Mouse (Mus musculus): ENCODE results near the gene Tmem25. TPM values are rescaled to one million over a fixed set of nuclear protein-coding genes. Genes with fewer than 3 reads are reported as not detected.
A peak's percentile ranks its signal among the peaks of the same experiment; 100 is the strongest.
"Not testable (repeated sequence)": the region's sequence is repeated elsewhere in the genome, so short reads cannot be mapped to it uniquely, and the experiment has no call there.

The Tmem25 gene
- polyA plus RNA-seq, 1 experiment from 2014 or later, result 0.80 TPM

DNA sequence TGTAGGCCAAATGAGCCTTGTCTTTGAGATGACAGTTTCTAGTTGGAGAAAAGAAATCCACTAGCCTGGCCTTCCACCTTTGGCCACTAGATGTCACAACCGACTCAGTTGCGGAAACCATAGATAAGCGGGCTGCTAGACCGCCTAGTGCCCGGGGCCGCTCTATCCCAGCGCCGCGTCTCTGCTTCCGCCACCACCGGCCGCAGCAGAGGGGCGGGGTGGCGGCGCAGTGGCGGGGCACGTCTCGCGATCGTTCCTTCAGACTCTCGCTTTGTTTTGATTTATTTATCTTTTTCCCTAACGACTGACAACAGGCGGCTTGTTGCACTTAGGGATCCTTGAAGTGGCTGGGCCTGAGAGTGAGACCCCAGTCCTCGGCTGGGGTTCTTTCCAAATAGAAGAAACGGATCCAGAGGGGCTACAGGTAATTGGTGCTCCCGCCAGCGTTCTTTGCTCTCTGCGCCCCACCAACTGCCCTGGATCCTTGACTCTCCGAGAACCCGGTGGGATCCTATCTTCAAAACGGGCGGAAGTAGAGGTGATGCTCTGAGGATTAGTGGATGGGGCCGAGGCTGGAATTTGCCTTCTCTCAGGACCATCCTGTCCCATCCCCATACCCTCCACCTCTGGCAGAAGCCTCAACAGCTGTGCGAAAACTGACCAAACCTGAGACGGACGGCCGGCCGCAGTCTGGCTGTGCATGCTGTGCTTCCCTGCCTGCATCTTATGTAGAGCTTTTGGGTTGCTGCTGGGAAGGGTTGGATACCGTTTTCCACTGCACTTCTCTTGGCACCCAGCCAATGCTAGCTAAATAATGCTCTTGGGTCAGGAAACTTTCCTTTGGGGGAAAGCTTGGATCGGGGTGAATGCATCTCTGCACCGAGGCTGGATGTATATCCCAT is 26.1 kb downstream of the Tmem25 start:
- peaks cover 5% of the 10 kb centered on the region; the same call in 1 of the 2 replicates for H3K4me1 ChIP-seq (ENCODE audit: insufficient read depth)
- peak; percentile 98 for DNase-seq
- H3K36me3 ChIP-seq (ENCODE audit: insufficient read depth), result peaks cover 15% of the 10 kb centered on the region; the same call in 1 of the 2 replicates
- no peaks in the 10 kb centered on the region for H3K9me3 ChIP-seq (ENCODE audit: low read depth, low read length)
- peak; percentile 87 for TF ChIP-seq CTCF (IDR thresholded peaks at IDR 0.05; ENCODE audit: low read depth)
- H3K9ac ChIP-seq, result peak overlapping the region; percentile 85
- ATAC-seq (ENCODE audit: insufficient read depth), result peak; percentile 100
- peak overlapping the region; percentile 91 for H3K27ac ChIP-seq (ENCODE audit: low read depth)
- WGBS, result under 1% methylated on average over 41 of the region's 41 CpGs
- no peaks in the 10 kb centered on the region for H3K27me3 ChIP-seq (ENCODE audit: insufficient read depth, low read length)
- H3K4me2 ChIP-seq, result peak overlapping the region; percentile 88
- H3K4me3 ChIP-seq (ENCODE audit: low read depth, low read length), result peak overlapping the region; percentile 76

DNA sequence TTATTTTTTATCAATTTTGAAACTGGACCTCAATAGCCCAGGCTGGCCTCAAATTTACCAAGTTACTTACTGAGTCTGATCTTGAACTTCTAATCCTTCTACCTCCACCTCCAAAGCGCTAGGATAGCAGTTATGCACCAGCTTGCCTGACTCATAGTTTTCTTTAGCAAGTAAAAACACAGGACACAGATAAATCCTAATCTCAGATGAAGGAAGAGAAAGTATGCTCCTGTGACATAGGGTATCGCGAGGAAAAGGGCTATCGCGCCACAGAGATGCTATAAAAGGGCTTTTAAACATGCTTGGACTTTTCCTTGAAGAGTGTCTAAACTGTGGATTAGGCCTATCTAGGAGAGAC is 26.7 kb downstream of the Tmem25 start:
- Histone ChIP-seq H3K9me3 (ENCODE audit: low read depth, low read length) (no peaks in the 10 kb centered on the region), H3K36me3 (ENCODE audit: insufficient read depth) (peaks cover 15% of the 10 kb centered on the region; the same call in 1 of the 2 replicates), H3K4me1 (ENCODE audit: insufficient read depth) (peaks cover 5% of the 10 kb centered on the region; the same call in 1 of the 2 replicates), H3K27me3 (ENCODE audit: insufficient read depth, low read length) (no peaks in the 10 kb centered on the region), H3K27ac (ENCODE audit: low read depth) (no peak overlapping the region), H3K4me3 (ENCODE audit: low read depth, low read length) (peak overlapping the region; percentile 76), H3K4me2 (peak overlapping the region; percentile 88; the same call in 1 of the 2 replicates), H3K9ac (no peak overlapping the region)
- no peak for TF ChIP-seq CTCF (IDR thresholded peaks at IDR 0.05; ENCODE audit: low read depth)
- ATAC-seq (ENCODE audit: insufficient read depth), result no peak
- WGBS, result 22% methylated on average over 5 of the region's 5 CpGs
- DNase-seq, result no peak

DNA sequence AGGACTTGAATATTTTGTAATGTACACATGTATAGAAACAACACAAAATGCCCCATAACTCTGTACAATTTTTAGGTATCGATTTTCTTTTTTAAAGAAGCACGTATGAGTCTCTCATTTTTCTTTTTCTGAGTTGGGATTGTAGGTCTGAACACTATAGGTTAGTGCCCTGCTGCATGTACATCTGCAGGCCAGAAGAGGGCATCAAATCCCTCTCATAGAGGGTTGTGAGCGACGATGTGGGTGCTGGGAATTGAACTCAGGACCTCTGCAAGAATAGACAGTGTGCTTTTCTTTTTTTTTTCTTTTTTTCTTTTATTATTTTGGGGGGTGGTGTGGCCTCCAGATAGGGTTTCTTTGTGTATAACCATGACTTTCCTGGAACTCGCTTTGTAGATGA is 27.7 kb downstream of the Tmem25 start:
- TF ChIP-seq CTCF (IDR thresholded peaks at IDR 0.05; ENCODE audit: low read depth), result 0 out of 2 replicates have a peak, but pooled peaks have one; percentile 4
- WGBS, result 88% methylated on average over 5 of the region's 5 CpGs
- no peak overlapping the region for H3K9ac ChIP-seq

DNA sequence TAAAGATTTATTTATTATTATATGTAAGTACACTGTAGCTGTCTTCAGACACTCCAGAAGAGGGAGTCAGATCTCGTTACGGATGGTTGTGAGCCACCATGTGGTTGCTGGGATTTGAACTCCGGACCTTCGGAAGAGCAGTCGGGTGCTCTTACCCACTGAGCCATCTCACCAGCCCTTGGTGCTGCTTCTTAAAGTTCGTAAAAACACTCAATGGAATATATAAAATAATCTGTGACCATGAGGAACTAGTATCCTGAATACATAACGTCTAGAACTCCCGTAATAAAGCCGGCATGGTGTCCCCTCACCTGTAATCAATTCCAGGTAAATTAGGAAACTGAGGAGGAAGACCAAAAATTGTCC is 31.1 kb downstream of the Tmem25 start:
- H3K9ac ChIP-seq; H3K9me3 ChIP-seq (ENCODE audit: low read depth, low read length); H3K27me3 ChIP-seq (ENCODE audit: insufficient read depth, low read length); H3K36me3 ChIP-seq (ENCODE audit: insufficient read depth); DNase-seq; ATAC-seq (ENCODE audit: insufficient read depth); H3K27ac ChIP-seq (ENCODE audit: low read depth): not testable (repeated sequence)
- H3K4me1 ChIP-seq (ENCODE audit: insufficient read depth), result peaks cover 11% of the 10 kb centered on the region; the same call in 1 of the 2 replicates
- peak overlapping the region; percentile 75 for H3K4me2 ChIP-seq
- 40% methylated on average over 7 of the region's 9 CpGs for WGBS
- peak overlapping the region; percentile 100 for H3K4me3 ChIP-seq (ENCODE audit: low read depth, low read length)

More for the DNA sequence above, 27.7 kb downstream of the Tmem25 start:
- no peaks in the 10 kb centered on the region for H3K27me3 ChIP-seq (ENCODE audit: insufficient read depth, low read length)
- no peak for ATAC-seq (ENCODE audit: insufficient read depth)
- no peak overlapping the region for H3K27ac ChIP-seq (ENCODE audit: low read depth)
- no peak overlapping the region for H3K4me3 ChIP-seq (ENCODE audit: low read depth, low read length)
- no peak for DNase-seq
- H3K36me3 ChIP-seq (ENCODE audit: insufficient read depth), result peaks cover 11% of the 10 kb centered on the region; the same call in 1 of the 2 replicates
- peaks cover 5% of the 10 kb centered on the region; the same call in 1 of the 2 replicates for H3K4me1 ChIP-seq (ENCODE audit: insufficient read depth)
- H3K4me2 ChIP-seq, result no peak overlapping the region
- no peaks in the 10 kb centered on the region for H3K9me3 ChIP-seq (ENCODE audit: low read depth, low read length)

DNA sequence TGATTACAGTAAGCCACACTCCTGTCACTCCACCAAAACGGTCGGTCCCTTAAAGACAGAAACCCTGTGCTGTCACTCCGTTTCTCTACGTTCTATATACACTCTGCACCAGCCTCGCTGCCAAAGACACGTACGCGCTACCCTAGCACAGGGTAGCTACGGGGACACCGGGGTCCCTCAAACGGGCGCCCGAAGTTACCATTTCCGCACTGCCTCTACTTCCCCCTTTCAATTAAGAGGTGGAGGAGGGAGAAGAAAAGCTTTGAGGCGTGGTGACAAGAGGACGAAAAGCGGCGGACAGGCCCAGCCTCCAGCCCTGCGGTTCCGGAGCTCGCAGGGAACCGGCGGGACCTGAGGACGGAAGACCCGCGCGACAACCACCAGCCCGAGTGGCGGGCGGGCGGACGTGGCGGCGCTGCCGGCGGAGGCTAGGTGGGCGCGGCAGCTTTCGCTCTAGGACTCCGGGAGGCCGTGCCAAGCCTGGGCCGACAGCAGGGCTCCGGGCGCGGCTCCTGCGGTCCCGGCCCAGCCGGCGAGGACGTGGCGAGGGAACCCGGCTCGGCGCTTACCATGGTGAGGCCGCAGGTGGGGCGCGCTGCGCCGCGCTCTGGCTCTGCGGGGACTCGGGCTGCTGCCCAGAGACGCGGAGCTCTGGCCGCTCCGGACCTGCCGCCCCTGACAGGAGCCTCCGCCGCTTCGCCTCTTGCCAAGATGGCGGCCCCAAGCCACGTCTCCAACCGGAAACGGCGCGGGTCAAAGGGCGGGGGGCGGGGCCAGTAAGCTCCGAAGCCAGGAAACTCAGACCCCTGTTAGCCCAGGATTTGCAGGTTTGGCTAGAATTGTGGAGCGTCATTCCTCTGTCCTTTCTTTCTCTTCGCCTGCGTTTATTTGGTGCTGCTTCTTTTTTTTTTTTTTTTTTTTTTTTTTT is 31.7 kb downstream of the Tmem25 start, which contains the start of the genes Arcn1 and Ift46:
Gene Arcn1, minus strand, starts transcription at position 745 of the 928 bp plus-strand sequence.
Gene Ift46, plus strand, starts transcription at position 808 of the 928 bp plus-strand sequence.
- H3K9ac ChIP-seq, result peak within 1 kb of the TSS; percentile 99
- H3K4me2 ChIP-seq, result peak within 1 kb of the TSS; percentile 75
- peak within 1 kb of the TSS; percentile 98 for H3K27ac ChIP-seq (ENCODE audit: low read depth)
- no peak for TF ChIP-seq CTCF (IDR thresholded peaks at IDR 0.05; ENCODE audit: low read depth)
- no peaks in the 10 kb centered on the region for H3K27me3 ChIP-seq (ENCODE audit: insufficient read depth, low read length)
- peaks cover 11% of the 10 kb centered on the region; the same call in 1 of the 2 replicates for H3K4me1 ChIP-seq (ENCODE audit: insufficient read depth)
- H3K36me3 ChIP-seq (ENCODE audit: insufficient read depth), result no peaks in the 10 kb centered on the region
- DNase-seq (peak; percentile 89), ATAC-seq (ENCODE audit: insufficient read depth) (peak; percentile 88)
- under 1% methylated on average over 81 of the region's 82 CpGs for WGBS
- H3K4me3 ChIP-seq (ENCODE audit: low read depth, low read length), result peak within 1 kb of the TSS; percentile 100
- H3K9me3 ChIP-seq (ENCODE audit: low read depth, low read length), result no peaks in the 10 kb centered on the region

DNA sequence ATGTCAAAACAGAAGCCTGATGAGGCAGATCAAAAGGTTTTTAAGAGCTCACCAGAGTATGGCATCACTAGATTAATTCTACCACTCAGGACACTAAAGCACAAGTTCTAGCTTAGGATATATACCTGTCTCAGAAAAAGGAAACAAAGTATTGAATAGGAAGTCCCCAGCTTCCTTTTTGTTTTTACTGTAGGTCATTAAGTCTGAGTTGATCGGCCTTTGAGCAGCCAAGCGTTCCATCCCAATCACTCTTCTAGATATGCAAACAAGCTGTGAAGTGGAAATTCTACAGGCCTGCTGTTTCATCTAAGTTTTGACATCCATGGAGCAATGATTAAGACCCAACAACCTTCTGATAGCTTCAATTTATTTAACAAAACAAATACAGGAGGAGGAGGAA is 38.2 kb downstream of the Tmem25 start:
- no peaks in the 10 kb centered on the region for H3K27me3 ChIP-seq (ENCODE audit: insufficient read depth, low read length)
- H3K4me2 ChIP-seq, result no peak overlapping the region
- H3K4me3 ChIP-seq (ENCODE audit: low read depth, low read length), result no peak overlapping the region
- ATAC-seq (ENCODE audit: insufficient read depth) (no peak), DNase-seq (no peak)
- no peaks in the 10 kb centered on the region for H3K9me3 ChIP-seq (ENCODE audit: low read depth, low read length)
- no peak for TF ChIP-seq CTCF (IDR thresholded peaks at IDR 0.05; ENCODE audit: low read depth)
- no peak overlapping the region for H3K27ac ChIP-seq (ENCODE audit: low read depth)
- peaks cover 10% of the 10 kb centered on the region; the same call in 1 of the 2 replicates for H3K4me1 ChIP-seq (ENCODE audit: insufficient read depth)
- no peak overlapping the region for H3K9ac ChIP-seq
- WGBS, result 62% methylated on average over 2 of the region's 2 CpGs
- H3K36me3 ChIP-seq (ENCODE audit: insufficient read depth), result peaks cover 39% of the 10 kb centered on the region

Data from lung, embryonic 14.5 days (tissue).